Mouse (Mus musculus): Measurements from ENCODE around the gene Gpr27. TPM values are rescaled to one million over a fixed set of nuclear protein-coding genes. Genes with fewer than 3 reads are reported as not detected.
A peak's percentile ranks its signal among the peaks of the same experiment; 100 is the strongest.

The Gpr27 gene
- polyA plus RNA-seq, 1 experiment from 2014 or later: 20.7 TPM

- no peaks in the 10 kb centered on the region for H3K9me3 ChIP-seq (replicated peaks)
- peaks cover 38% of the 10 kb centered on the region for H3K27me3 ChIP-seq (replicated peaks)
- peaks cover 16% of the 10 kb centered on the region for H3K4me1 ChIP-seq
- H3K27ac ChIP-seq (replicated peaks): no peak overlapping the region
- H3K4me3 ChIP-seq (replicated peaks): no peak overlapping the region
- WGBS: 90% methylated on average over 9 of the region's 9 CpGs
- H3K4me2 ChIP-seq: no peak overlapping the region
- H3K36me3 ChIP-seq: no peaks in the 10 kb centered on the region
- no peak for ATAC-seq (ENCODE audit: low FRiP score)
- no peak overlapping the region for H3K9ac ChIP-seq (replicated peaks)
These were observed 29.9 kb downstream of the Gpr27 start for GRCm38 (mm10) chr6:99722390-99722789.

GRCm38 (mm10) chr6:99725971-99726561, 33.6 kb downstream of the Gpr27 start, which contains the start of gene Prok2:
TSS of gene Prok2 (minus strand) at chr6:99726392.
- 0% methylated on average over 60 of the region's 61 CpGs for WGBS
- no peaks in the 10 kb centered on the region for H3K9me3 ChIP-seq (replicated peaks)
- peak within 1 kb of the TSS; percentile 98 for H3K4me2 ChIP-seq
- peaks cover 16% of the 10 kb centered on the region for H3K4me1 ChIP-seq
- H3K36me3 ChIP-seq: no peaks in the 10 kb centered on the region
- ATAC-seq (ENCODE audit: low FRiP score): no peak
- H3K9ac ChIP-seq (replicated peaks): peak within 1 kb of the TSS; percentile 50
- H3K27me3 ChIP-seq (replicated peaks): peaks cover 57% of the 10 kb centered on the region
- H3K4me3 ChIP-seq (replicated peaks): peak within 1 kb of the TSS; percentile 50
- no peak within 1 kb of the TSS for H3K27ac ChIP-seq (replicated peaks)

- H3K9me3 ChIP-seq (replicated peaks): no peaks in the 10 kb centered on the region
- peak overlapping the region; percentile 50 for H3K9ac ChIP-seq (replicated peaks)
- peaks cover 57% of the 10 kb centered on the region for H3K27me3 ChIP-seq (replicated peaks)
- ATAC-seq (ENCODE audit: low FRiP score): no peak
- H3K4me3 ChIP-seq (replicated peaks): peak overlapping the region; percentile 50
- H3K27ac ChIP-seq (replicated peaks): no peak overlapping the region
- 5% methylated on average over 22 of the region's 22 CpGs for WGBS
- peaks cover 16% of the 10 kb centered on the region for H3K4me1 ChIP-seq
- H3K36me3 ChIP-seq: no peaks in the 10 kb centered on the region
- H3K4me2 ChIP-seq: peak overlapping the region; percentile 98
These were observed 34.3 kb downstream of the Gpr27 start for GRCm38 (mm10) chr6:99726576-99727303.

- WGBS: 89% methylated on average over 4 of the region's 4 CpGs
- H3K4me3 ChIP-seq (replicated peaks): no peak overlapping the region
- H3K36me3 ChIP-seq: no peaks in the 10 kb centered on the region
- no peak overlapping the region for H3K9ac ChIP-seq (replicated peaks)
- no peak overlapping the region for H3K4me2 ChIP-seq
- H3K27ac ChIP-seq (replicated peaks): no peak overlapping the region
- no peak for ATAC-seq (ENCODE audit: low FRiP score)
- H3K27me3 ChIP-seq (replicated peaks): peaks cover 45% of the 10 kb centered on the region
- H3K9me3 ChIP-seq (replicated peaks): no peaks in the 10 kb centered on the region
- H3K4me1 ChIP-seq: peaks cover 16% of the 10 kb centered on the region
These were observed 37.4 kb downstream of the Gpr27 start for GRCm38 (mm10) chr6:99729853-99730252.

GRCm38 (mm10) chr6:99731926-99732325, 39.4 kb downstream of the Gpr27 start:
- H3K4me3 ChIP-seq (replicated peaks): no peak overlapping the region
- peaks cover 1% of the 10 kb centered on the region for H3K4me1 ChIP-seq
- H3K27me3 ChIP-seq (replicated peaks): peaks cover 27% of the 10 kb centered on the region
- no peak overlapping the region for H3K4me2 ChIP-seq
- H3K9me3 ChIP-seq (replicated peaks): no peaks in the 10 kb centered on the region
- H3K36me3 ChIP-seq: no peaks in the 10 kb centered on the region
- no peak overlapping the region for H3K9ac ChIP-seq (replicated peaks)
- no peak overlapping the region for H3K27ac ChIP-seq (replicated peaks)
- WGBS: 62% methylated on average over 4 of the region's 4 CpGs
- no peak for ATAC-seq (ENCODE audit: low FRiP score)

- Histone ChIP-seq H3K9ac (replicated peaks) (no peak overlapping the region), H3K27me3 (replicated peaks) (peaks cover 22% of the 10 kb centered on the region; the same call in 1 of the 2 replicates), H3K36me3 (no peaks in the 10 kb centered on the region), H3K4me2 (no peak overlapping the region), H3K4me1 (no peaks in the 10 kb centered on the region), H3K4me3 (replicated peaks) (no peak overlapping the region), H3K9me3 (replicated peaks) (no peaks in the 10 kb centered on the region), H3K27ac (replicated peaks) (no peak overlapping the region)
- ATAC-seq (ENCODE audit: low FRiP score): no peak
- WGBS: 48% methylated on average over 8 of the region's 8 CpGs
These were observed 40.2 kb downstream of the Gpr27 start for GRCm38 (mm10) chr6:99732673-99733072.

- H3K9me3 ChIP-seq (replicated peaks): no peaks in the 10 kb centered on the region
- ATAC-seq (ENCODE audit: low FRiP score): no peak
- H3K9ac ChIP-seq (replicated peaks): no peak overlapping the region
- no peaks in the 10 kb centered on the region for H3K4me1 ChIP-seq
- 0 out of 2 replicates have a peak, but pooled peaks cover 8% of the 10 kb centered on the region for H3K27me3 ChIP-seq (replicated peaks)
- H3K4me3 ChIP-seq (replicated peaks): no peak overlapping the region
- no peaks in the 10 kb centered on the region for H3K36me3 ChIP-seq
- 81% methylated on average over 5 of the region's 5 CpGs for WGBS
- no peak overlapping the region for H3K27ac ChIP-seq (replicated peaks)
- no peak overlapping the region for H3K4me2 ChIP-seq
These were observed 42.2 kb downstream of the Gpr27 start for GRCm38 (mm10) chr6:99734666-99735065.

- no peaks in the 10 kb centered on the region for H3K9me3 ChIP-seq (replicated peaks)
- H3K36me3 ChIP-seq: no peaks in the 10 kb centered on the region
- peaks cover 2% of the 10 kb centered on the region; the same call in 1 of the 2 replicates for H3K4me1 ChIP-seq
- no peak overlapping the region for H3K4me2 ChIP-seq
- WGBS: 68% methylated on average over 3 of the region's 3 CpGs
- no peak for ATAC-seq (ENCODE audit: low FRiP score)
- H3K4me3 ChIP-seq (replicated peaks): no peak overlapping the region
- no peak overlapping the region for H3K27ac ChIP-seq (replicated peaks)
- no peak overlapping the region for H3K9ac ChIP-seq (replicated peaks)
- H3K27me3 ChIP-seq (replicated peaks): no peaks in the 10 kb centered on the region
These were observed 50.4 kb downstream of the Gpr27 start for GRCm38 (mm10) chr6:99742866-99743265.

Other genes starting within 250 kb of the Gpr27 start
- gene Foxp1, start 170.0 kb upstream of the Gpr27 start, polyA plus RNA-seq (2015; fragmentation: Nextera tagmentation; extraction: Ambion mirVana): 51.0 and 63.9 TPM in 2 replicates
- 7.0 and 9.2 TPM in 2 replicates for gene Eif4e3, start 25.9 kb upstream of the Gpr27 start, polyA plus RNA-seq (2015; fragmentation: Nextera tagmentation; extraction: Ambion mirVana)
- 2.3 and 2.7 TPM in 2 replicates for gene Gm20696, start 25.9 kb upstream of the Gpr27 start, polyA plus RNA-seq (2015; fragmentation: Nextera tagmentation; extraction: Ambion mirVana)
- gene Prok2, start 33.7 kb downstream of the Gpr27 start, polyA plus RNA-seq (2015; fragmentation: Nextera tagmentation; extraction: Ambion mirVana): 0.17 and 0.31 TPM in 2 replicates

All from neural tube, embryonic 15.5 days (tissue).